Mouse (Mus musculus) intestine, embryonic 16.5 days (tissue): ENCODE data around the gene Map2k6. TPM values are rescaled to one million over a fixed set of nuclear protein-coding genes. Genes with fewer than 3 reads are reported as not detected.

Experiments used
- ATAC-seq: fragments of 200-750 bp; cut with Nextera tagmentation; 2 replicates; pipeline ENCODE4 v1.8.0; 2017; ENCODE audit warnings: moderate TSS enrichment, moderate library complexity
- H3K27ac ChIP-seq: fragments of 300-500 bp; sonication (generic); 2 replicates; pipeline ENCODE4 v1.5.1; 2014; ENCODE audit warnings: mild to moderate bottlenecking, low read length
- H3K27me3 ChIP-seq: fragments of 300-500 bp; sonication (generic); replicated peaks from 2 replicates; pipeline ENCODE4 v1.6.1; 2014; ENCODE audit warnings: low read length, control low read depth, mixed read lengths; ENCODE audit not compliant: control insufficient read depth, insufficient read depth
- H3K36me3 ChIP-seq: fragments of 300-500 bp; sonication (generic); 2 replicates; pipeline ENCODE4 v1.6.1; 2014; ENCODE audit warnings: low read length, control low read depth; ENCODE audit not compliant: control insufficient read depth, insufficient read depth
- H3K4me1 ChIP-seq: fragments of 300-500 bp; sonication (generic); 2 replicates; pipeline ENCODE4 v1.6.1; 2014; ENCODE audit warnings: low read length, control low read depth, mixed read lengths; ENCODE audit not compliant: control insufficient read depth, insufficient read depth
- H3K4me2 ChIP-seq: fragments of 300-500 bp; sonication (generic); 2 replicates; pipeline ENCODE4 v1.6.1; 2014; ENCODE audit warnings: low read depth, low read length, control low read depth
- H3K4me3 ChIP-seq: fragments of 300-500 bp; sonication (generic); 2 replicates; pipeline ENCODE4 v1.5.1; 2014; ENCODE audit warnings: mild to moderate bottlenecking, low read length
- H3K9ac ChIP-seq: fragments of 300-500 bp; sonication (generic); 2 replicates; pipeline ENCODE4 v1.6.1; 2014; ENCODE audit warnings: low read depth, low read length
- H3K9me3 ChIP-seq: fragments of 300-500 bp; sonication (generic); 2 replicates; pipeline ENCODE4 v1.6.1; 2016; ENCODE audit warnings: low read length, control low read depth; ENCODE audit not compliant: control insufficient read depth
- WGBS: fragments of 180-500 bp; shearing (Covaris S2); extraction: QIAGEN DNeasy Blood & Tissue Kit; methylation state at CpG from one replicate; pipeline ENCODE4 v1.1.7; 2014; 5-methylcytosine and 5-hydroxymethylcytosine counted together
- polyA plus RNA-seq: library from polyadenylated mRNA; unstranded; fragments of >200 nt; fragmentation: Nextera tagmentation; extraction: Ambion mirVana; gene quantifications from 2 replicates; pipeline ENCODE4 v1.2.1, GENCODE M21; 2015

Gene Map2k6
- polyA plus RNA-seq, 1 experiment from 2014 or later: 17.4 TPM

GRCm38 (mm10) chr11:110372266-110372954 is 26.5 kb upstream of the Map2k6 start:
- Histone ChIP-seq H3K9ac (no peak overlapping the region), H3K27me3 (no peaks in the 10 kb centered on the region), H3K9me3 (no peaks in the 10 kb centered on the region), H3K4me1 (no peaks in the 10 kb centered on the region), H3K4me3 (no peak overlapping the region), H3K4me2 (no peak overlapping the region), H3K27ac (no peak overlapping the region), H3K36me3 (no peaks in the 10 kb centered on the region)
- ATAC-seq: no peak
- WGBS: 78% methylated on average over 15 of the region's 15 CpGs

DNA sequence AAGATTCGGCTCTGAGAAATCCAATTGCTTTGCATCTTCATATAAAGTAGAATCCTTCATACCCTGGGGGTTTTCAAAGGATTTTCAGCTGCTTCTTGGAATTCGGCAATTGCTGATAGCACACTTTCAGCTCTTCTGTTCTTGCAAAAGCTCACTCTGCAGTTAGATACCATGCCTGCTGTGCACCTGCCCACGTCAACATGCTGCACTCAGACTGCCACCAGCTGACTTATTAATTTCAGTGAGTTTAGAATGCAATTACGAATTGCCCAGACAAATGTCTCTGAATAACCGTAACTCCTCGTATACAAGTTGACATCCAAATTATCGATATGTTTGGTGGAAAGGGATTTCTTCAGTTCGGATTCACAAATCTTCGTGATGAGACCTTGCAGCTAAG is 24.9 kb upstream of the Map2k6 start:
- WGBS: 86% methylated on average over 9 of the region's 9 CpGs
- Histone ChIP-seq H3K27ac (no peak overlapping the region), H3K27me3 (no peaks in the 10 kb centered on the region), H3K9me3 (no peaks in the 10 kb centered on the region; the same call in 1 of the 2 replicates), H3K9ac (no peak overlapping the region), H3K4me1 (no peaks in the 10 kb centered on the region; the same call in 1 of the 2 replicates), H3K4me2 (no peak overlapping the region), H3K4me3 (no peak overlapping the region), H3K36me3 (no peaks in the 10 kb centered on the region)
- no peak for ATAC-seq

DNA sequence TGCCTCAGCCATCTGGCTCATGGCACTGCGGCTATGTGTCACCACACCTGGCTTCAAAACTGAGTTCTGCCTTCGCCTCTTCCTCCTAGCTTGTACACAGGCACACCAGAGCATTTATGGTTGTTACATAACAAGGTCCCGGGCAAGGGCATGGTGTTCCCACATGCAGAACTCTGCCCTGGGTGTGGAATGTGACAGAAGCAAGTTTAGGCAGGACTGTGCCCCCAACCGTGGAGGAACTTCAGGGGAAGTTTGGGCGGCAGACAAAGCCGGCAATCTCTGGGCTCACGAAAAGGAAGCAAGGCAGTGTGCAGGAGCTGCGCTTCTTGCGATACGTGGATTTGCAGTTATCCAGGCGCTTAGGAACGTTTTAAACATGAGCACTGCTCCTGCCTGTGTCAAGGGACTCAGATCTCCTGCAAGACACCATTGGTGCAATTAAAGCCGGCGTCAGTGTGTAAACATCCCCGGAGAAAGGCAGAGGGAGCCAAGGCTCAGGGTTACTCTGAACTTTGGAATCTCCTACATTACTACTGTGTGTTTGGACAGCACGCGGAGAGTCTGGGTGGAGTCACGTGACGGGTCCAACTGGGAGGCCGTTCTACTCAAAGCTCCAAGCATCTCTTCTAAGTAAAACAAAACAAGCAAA is 19.1 kb upstream of the Map2k6 start:
- no peaks in the 10 kb centered on the region for H3K36me3 ChIP-seq
- H3K9me3 ChIP-seq: no peaks in the 10 kb centered on the region; the same call in 1 of the 2 replicates
- H3K4me2 ChIP-seq: peak overlapping the region; percentile 74
- WGBS: 4% methylated on average over 20 of the region's 20 CpGs
- H3K27me3 ChIP-seq: no peaks in the 10 kb centered on the region
- peak overlapping the region; percentile 45 for H3K4me3 ChIP-seq
- peaks cover 9% of the 10 kb centered on the region; the same call in 1 of the 2 replicates for H3K4me1 ChIP-seq
- H3K27ac ChIP-seq: peak overlapping the region; percentile 94
- ATAC-seq: peak; percentile 99
- peak overlapping the region; percentile 64 for H3K9ac ChIP-seq

- peak; percentile 49 for ATAC-seq
- 13% methylated on average over 15 of the region's 15 CpGs for WGBS
Observed at GRCm38 (mm10) chr11:110380310-110380668, 18.6 kb upstream of the Map2k6 start.

GRCm38 (mm10) chr11:110385487-110385886 is 13.4 kb upstream of the Map2k6 start:
- no peaks in the 10 kb centered on the region for H3K9me3 ChIP-seq
- H3K4me2 ChIP-seq: no peak overlapping the region
- 0 out of 2 replicates have a peak, but pooled peaks cover 3% of the 10 kb centered on the region for H3K4me1 ChIP-seq
- H3K27me3 ChIP-seq: no peaks in the 10 kb centered on the region
- no peak overlapping the region for H3K4me3 ChIP-seq
- H3K27ac ChIP-seq: no peak overlapping the region
- H3K36me3 ChIP-seq: no peaks in the 10 kb centered on the region
- ATAC-seq: no peak
- no peak overlapping the region for H3K9ac ChIP-seq
- 85% methylated on average over 2 of the region's 2 CpGs for WGBS

More at GRCm38 (mm10) chr11:110380310-110380668, 18.6 kb upstream of the Map2k6 start:
- Histone ChIP-seq H3K36me3 (no peaks in the 10 kb centered on the region), H3K27me3 (no peaks in the 10 kb centered on the region), H3K9me3 (no peaks in the 10 kb centered on the region; the same call in 1 of the 2 replicates), H3K27ac (peak overlapping the region; percentile 94), H3K4me2 (peak overlapping the region; percentile 74), H3K9ac (peak overlapping the region; percentile 64; the same call in 1 of the 2 replicates), H3K4me1 (peaks cover 9% of the 10 kb centered on the region; the same call in 1 of the 2 replicates), H3K4me3 (peak overlapping the region; percentile 45)

- H3K27ac ChIP-seq: no peak overlapping the region
- no peaks in the 10 kb centered on the region for H3K4me1 ChIP-seq
- H3K27me3 ChIP-seq: no peaks in the 10 kb centered on the region
- 64% methylated on average over 3 of the region's 3 CpGs for WGBS
- no peaks in the 10 kb centered on the region for H3K36me3 ChIP-seq
- H3K9me3 ChIP-seq: no peaks in the 10 kb centered on the region
- H3K9ac ChIP-seq: no peak overlapping the region
- no peak for ATAC-seq
- no peak overlapping the region for H3K4me2 ChIP-seq
- H3K4me3 ChIP-seq: no peak overlapping the region
Observed at GRCm38 (mm10) chr11:110392763-110393162, 6.2 kb upstream of the Map2k6 start.

- 81% methylated on average over 5 of the region's 5 CpGs for WGBS
- no peak overlapping the region for H3K27ac ChIP-seq
- H3K9me3 ChIP-seq: no peaks in the 10 kb centered on the region
- ATAC-seq: no peak
- no peaks in the 10 kb centered on the region for H3K36me3 ChIP-seq
- H3K9ac ChIP-seq: no peak overlapping the region
- no peak overlapping the region for H3K4me3 ChIP-seq
- H3K27me3 ChIP-seq: no peaks in the 10 kb centered on the region
- no peaks in the 10 kb centered on the region for H3K4me1 ChIP-seq
- no peak overlapping the region for H3K4me2 ChIP-seq
Observed at GRCm38 (mm10) chr11:110394788-110395452, 4.0 kb upstream of the Map2k6 start.

DNA sequence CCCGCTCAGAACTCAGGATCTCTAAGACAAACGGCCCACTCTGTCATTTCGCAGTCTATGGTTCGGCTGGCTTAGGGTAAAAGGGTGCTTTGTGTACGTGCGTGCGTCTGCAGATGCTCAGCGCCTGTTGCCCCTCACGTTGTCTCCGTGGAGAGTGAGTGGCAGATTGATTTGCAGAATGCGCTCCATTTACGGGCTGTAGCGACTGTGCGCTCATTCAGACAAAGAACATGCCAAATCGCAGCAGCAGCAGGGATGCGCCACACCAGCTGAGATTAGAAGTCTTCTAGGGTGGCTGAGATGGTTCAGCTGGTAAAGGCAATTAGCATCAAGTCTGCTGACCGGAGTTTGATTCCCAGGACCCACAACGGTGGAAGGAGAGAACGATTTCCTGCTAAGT is 2.8 kb upstream of the Map2k6 start:
- H3K4me2 ChIP-seq: peak overlapping the region; percentile 34

More for the DNA sequence above, 2.8 kb upstream of the Map2k6 start:
- no peak for ATAC-seq
- no peak overlapping the region for H3K27ac ChIP-seq
- 42% methylated on average over 19 of the region's 19 CpGs for WGBS
- no peaks in the 10 kb centered on the region for H3K27me3 ChIP-seq
- no peak overlapping the region for H3K4me3 ChIP-seq
- no peaks in the 10 kb centered on the region for H3K36me3 ChIP-seq
- H3K4me1 ChIP-seq: peaks cover 2% of the 10 kb centered on the region
- H3K9me3 ChIP-seq: no peaks in the 10 kb centered on the region
- no peak overlapping the region for H3K9ac ChIP-seq
